Mouse (Mus musculus): Measurements from ENCODE around the gene Chil3. TPM values are rescaled to one million over a fixed set of nuclear protein-coding genes. Genes with fewer than 3 reads are reported as not detected.

Gene Chil3
- polyA plus RNA-seq (2012): 8.9 and 10.9 TPM in 2 replicates

DNA sequence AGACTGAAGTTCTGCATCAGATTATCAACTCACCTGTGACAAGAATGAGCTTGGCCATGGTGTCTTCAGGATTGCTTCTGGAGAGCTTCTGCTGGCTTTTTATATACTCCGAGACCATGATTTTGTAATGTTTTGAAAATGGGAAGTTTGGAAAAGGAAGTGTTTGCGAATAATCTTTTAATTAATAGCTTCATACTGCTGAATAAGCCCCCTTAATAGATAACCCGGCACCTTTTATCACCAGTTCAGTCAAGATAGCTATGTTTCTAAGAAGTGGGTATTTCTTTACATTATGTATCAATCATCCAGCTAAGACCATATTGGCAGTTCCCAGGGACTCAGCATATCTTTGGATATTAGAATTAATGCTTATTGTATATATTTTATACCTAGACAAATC, at the start of gene Chil3:
Gene Chil3, minus strand, starts transcription at position 101 of the 400 bp plus-strand sequence.

DNA sequence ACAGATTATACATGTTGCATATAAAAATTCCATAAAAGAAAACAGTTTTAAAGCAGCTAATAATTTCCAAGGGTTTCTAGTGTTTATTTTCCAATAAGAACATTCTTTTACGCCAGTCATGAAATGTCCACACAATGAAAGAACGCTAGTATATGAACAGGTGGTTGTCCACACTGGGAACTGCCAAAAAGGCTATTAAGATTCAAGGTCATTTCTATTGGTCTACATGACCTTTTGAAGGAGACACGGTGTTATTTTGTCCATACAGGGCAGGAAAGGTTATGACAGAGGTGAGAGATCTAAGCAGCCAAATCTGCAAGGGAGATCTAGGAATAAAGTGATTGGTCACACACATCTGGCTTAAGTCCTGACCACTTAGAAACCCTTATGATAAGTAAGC, 54.4 kb downstream of the Chil3 start, which contains the start of gene Chia1:
Gene Chia1, plus strand, starts transcription at position 301 of the 400 bp plus-strand sequence.

Other genes starting within 250 kb of the Chil3 start
- gene I830077J02Rik, start 234.9 kb downstream of the Chil3 start, polyA plus RNA-seq (2012): 2.2 and 2.3 TPM in 2 replicates
- 55.2 and 69.0 TPM in 2 replicates for gene Wdr77, start 208.2 kb downstream of the Chil3 start, polyA plus RNA-seq (2012)
- 98.9 and 131 TPM in 2 replicates for gene Atp5f1, start 207.5 kb downstream of the Chil3 start, polyA plus RNA-seq (2012)
- gene Ovgp1, start 193.9 kb downstream of the Chil3 start, polyA plus RNA-seq (2012): 0.68 and 1.9 TPM in 2 replicates
- not detected in 2 replicates for gene Pifo, start 152.9 kb downstream of the Chil3 start, polyA plus RNA-seq (2012)
- not detected in 2 replicates for gene Chil5, start 134.8 kb downstream of the Chil3 start, polyA plus RNA-seq (2012)
- gene Chia1, start 54.3 kb downstream of the Chil3 start, polyA plus RNA-seq (2012): 0.05 TPM in 1 of 2 replicates, not detected in the other
- gene Chil4, start 51.9 kb upstream of the Chil3 start, polyA plus RNA-seq (2012): not detected in 2 replicates
- not detected in 2 replicates for gene Chil6, start 238.6 kb upstream of the Chil3 start, polyA plus RNA-seq (2012)

Data from megakaryocyte-erythroid progenitor cell, adult 5 weeks (primary cell).